Mouse (Mus musculus): ENCODE measurements around the gene Sox12. TPM values are rescaled to one million over a fixed set of nuclear protein-coding genes. Genes with fewer than 3 reads are reported as not detected.

Gene Sox12
- polyA plus RNA-seq, 1 experiment from 2014 or later: 21.9 TPM

- H3K27ac ChIP-seq (replicated peaks; ENCODE audit: low read depth, low read length): peak overlapping the region; percentile 100
- H3K36me3 ChIP-seq (ENCODE audit: control insufficient read depth, insufficient read depth, low read length): peaks cover 10% of the 10 kb centered on the region; the same call in 1 of the 2 replicates
- WGBS: under 1% methylated on average over 46 of the region's 46 CpGs
- no peaks in the 10 kb centered on the region for H3K9me3 ChIP-seq (ENCODE audit: control insufficient read depth, low read length)
- H3K4me3 ChIP-seq (replicated peaks; ENCODE audit: low read depth, low read length): peak overlapping the region; percentile 91
- H3K4me2 ChIP-seq (ENCODE audit: low read length): peak overlapping the region; percentile 69
- DNase-seq: peak; percentile 97
- peak overlapping the region; percentile 98 for H3K9ac ChIP-seq (replicated peaks; ENCODE audit: low read length)
- no peaks in the 10 kb centered on the region for H3K27me3 ChIP-seq (ENCODE audit: control insufficient read depth, insufficient read depth, low read length)
- H3K4me1 ChIP-seq (ENCODE audit: control insufficient read depth, insufficient read depth, low read length): peaks cover 39% of the 10 kb centered on the region
- peak; percentile 69 for ATAC-seq (ENCODE audit: low FRiP score, low TSS enrichment)
Observed at GRCm38 (mm10) chr2:152396110-152397003, 1.5 kb downstream of the Sox12 start.

- peak overlapping the region; percentile 91 for H3K4me3 ChIP-seq (replicated peaks; ENCODE audit: low read depth, low read length)
- H3K4me2 ChIP-seq (ENCODE audit: low read length): peak overlapping the region; percentile 69
- WGBS: 19% methylated on average over 13 of the region's 13 CpGs
- H3K9ac ChIP-seq (replicated peaks; ENCODE audit: low read length): peak overlapping the region; percentile 98
- ATAC-seq (ENCODE audit: low FRiP score, low TSS enrichment) (no peak), DNase-seq (no peak)
- peaks cover 10% of the 10 kb centered on the region; the same call in 1 of the 2 replicates for H3K36me3 ChIP-seq (ENCODE audit: control insufficient read depth, insufficient read depth, low read length)
- H3K27me3 ChIP-seq (ENCODE audit: control insufficient read depth, insufficient read depth, low read length): no peaks in the 10 kb centered on the region
- peaks cover 34% of the 10 kb centered on the region for H3K4me1 ChIP-seq (ENCODE audit: control insufficient read depth, insufficient read depth, low read length)
- no peaks in the 10 kb centered on the region for H3K9me3 ChIP-seq (ENCODE audit: control insufficient read depth, low read length)
- H3K27ac ChIP-seq (replicated peaks; ENCODE audit: low read depth, low read length): peak overlapping the region; percentile 100
Observed at GRCm38 (mm10) chr2:152395271-152395920, 2.5 kb downstream of the Sox12 start.

DNA sequence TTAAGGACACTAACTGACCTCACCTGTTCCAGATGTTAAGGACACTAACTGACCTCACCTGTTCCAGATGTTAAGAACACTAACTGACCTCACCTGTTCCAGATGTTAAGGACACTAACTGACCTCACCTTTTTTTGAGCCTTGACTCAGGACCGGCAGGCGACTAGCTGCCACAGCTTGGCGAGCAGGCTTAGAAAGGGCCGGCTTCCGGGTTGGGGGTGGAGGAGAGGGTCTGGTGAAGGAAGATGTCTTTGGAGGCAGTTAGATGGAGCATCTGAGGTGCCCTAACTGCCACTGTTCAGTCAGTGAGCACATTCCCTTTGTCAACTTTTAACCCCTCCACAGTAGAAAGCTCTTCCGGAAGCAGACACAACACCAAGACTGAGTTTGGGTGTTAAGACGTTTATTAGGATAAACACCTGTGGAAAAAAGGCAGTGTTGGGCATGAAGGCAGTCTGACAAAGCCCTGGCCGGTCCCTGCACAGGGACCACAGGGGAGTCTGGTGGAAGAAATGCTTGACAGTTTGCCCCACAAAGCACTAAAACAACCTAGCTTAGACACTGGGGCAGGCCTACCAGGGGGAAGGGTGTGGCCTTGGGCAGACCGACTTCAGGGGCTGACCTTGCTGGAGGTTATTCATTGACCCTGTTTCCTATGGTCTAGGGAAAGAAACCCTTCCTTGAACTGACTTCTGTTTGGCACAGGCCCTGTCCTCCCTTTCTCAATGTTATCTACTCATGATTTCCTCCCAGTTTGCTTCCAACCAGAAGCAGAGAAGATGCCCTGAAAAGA is 4.4 kb downstream of the Sox12 start:
- Histone ChIP-seq H3K27me3 (ENCODE audit: control insufficient read depth, insufficient read depth, low read length) (no peaks in the 10 kb centered on the region), H3K4me3 (replicated peaks; ENCODE audit: low read depth, low read length) (peak overlapping the region; percentile 91; the same call in 1 of the 2 replicates), H3K4me2 (ENCODE audit: low read length) (peak overlapping the region; percentile 69), H3K4me1 (ENCODE audit: control insufficient read depth, insufficient read depth, low read length) (peaks cover 24% of the 10 kb centered on the region), H3K9ac (replicated peaks; ENCODE audit: low read length) (peak overlapping the region; percentile 23; the same call in 1 of the 2 replicates), H3K27ac (replicated peaks; ENCODE audit: low read depth, low read length) (no peak overlapping the region; the same call in 1 of the 2 replicates), H3K36me3 (ENCODE audit: control insufficient read depth, insufficient read depth, low read length) (peaks cover 10% of the 10 kb centered on the region; the same call in 1 of the 2 replicates), H3K9me3 (ENCODE audit: control insufficient read depth, low read length) (no peaks in the 10 kb centered on the region)
- no peak for DNase-seq
- no peak for ATAC-seq (ENCODE audit: low FRiP score, low TSS enrichment)
- WGBS: 51% methylated on average over 9 of the region's 9 CpGs

DNA sequence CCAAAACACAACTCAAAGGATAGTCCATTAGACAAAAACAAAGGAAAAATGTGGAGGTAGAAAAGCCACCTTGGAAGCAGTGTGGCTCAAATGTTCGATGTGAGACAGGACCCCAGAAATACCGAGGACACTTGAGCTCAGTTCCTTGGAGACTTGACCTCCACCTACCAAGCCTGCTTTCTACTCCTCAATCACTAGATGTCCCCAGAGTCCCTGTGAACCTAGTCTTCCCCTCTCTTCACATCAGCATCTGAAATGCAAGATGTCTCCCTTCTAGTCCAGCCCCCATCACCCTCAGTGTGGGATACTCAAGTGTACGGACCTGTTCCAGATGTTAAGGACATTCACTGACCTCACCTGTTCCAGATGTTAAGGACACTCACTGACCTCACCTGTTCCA is 5.1 kb downstream of the Sox12 start:
- ATAC-seq (ENCODE audit: low FRiP score, low TSS enrichment) (no peak), DNase-seq (peak; percentile 83)
- peaks cover 10% of the 10 kb centered on the region; the same call in 1 of the 2 replicates for H3K36me3 ChIP-seq (ENCODE audit: control insufficient read depth, insufficient read depth, low read length)
- 0 out of 2 replicates have a peak overlapping the region, but pooled peaks have one; percentile 8 for H3K27ac ChIP-seq (replicated peaks; ENCODE audit: low read depth, low read length)
- no peak overlapping the region for H3K4me3 ChIP-seq (replicated peaks; ENCODE audit: low read depth, low read length)
- 11% methylated on average over 3 of the region's 3 CpGs for WGBS
- H3K9me3 ChIP-seq (ENCODE audit: control insufficient read depth, low read length): no peaks in the 10 kb centered on the region
- H3K9ac ChIP-seq (replicated peaks; ENCODE audit: low read length): no peak overlapping the region
- no peak overlapping the region; the same call in 1 of the 2 replicates for H3K4me2 ChIP-seq (ENCODE audit: low read length)
- peaks cover 24% of the 10 kb centered on the region for H3K4me1 ChIP-seq (ENCODE audit: control insufficient read depth, insufficient read depth, low read length)
- H3K27me3 ChIP-seq (ENCODE audit: control insufficient read depth, insufficient read depth, low read length): no peaks in the 10 kb centered on the region

DNA sequence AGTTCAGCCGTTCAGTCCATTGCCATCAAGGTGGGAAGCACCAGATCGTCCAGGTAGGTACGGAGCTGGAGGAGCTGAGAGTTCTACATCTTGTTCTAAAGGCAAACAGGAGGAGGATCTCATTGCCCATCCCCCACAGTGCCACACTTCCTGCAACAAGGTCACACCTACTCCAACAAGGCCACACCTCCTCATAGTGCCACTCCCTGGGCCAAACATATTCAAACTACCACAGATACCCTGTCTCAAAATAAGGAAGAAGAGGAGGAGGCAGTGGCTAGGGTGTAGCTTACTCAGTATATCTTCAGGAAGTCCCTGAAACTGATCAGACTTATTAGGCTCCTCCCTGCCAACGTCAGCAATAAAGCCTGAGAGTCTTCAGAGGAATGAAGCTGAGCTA is 13.7 kb downstream of the Sox12 start:
- WGBS: 89% methylated on average over 4 of the region's 4 CpGs
- Histone ChIP-seq H3K27ac (replicated peaks; ENCODE audit: low read depth, low read length) (no peak overlapping the region), H3K9me3 (ENCODE audit: control insufficient read depth, low read length) (no peaks in the 10 kb centered on the region), H3K9ac (replicated peaks; ENCODE audit: low read length) (no peak overlapping the region), H3K4me1 (ENCODE audit: control insufficient read depth, insufficient read depth, low read length) (no peaks in the 10 kb centered on the region), H3K4me2 (ENCODE audit: low read length) (no peak overlapping the region), H3K36me3 (ENCODE audit: control insufficient read depth, insufficient read depth, low read length) (no peaks in the 10 kb centered on the region), H3K27me3 (ENCODE audit: control insufficient read depth, insufficient read depth, low read length) (no peaks in the 10 kb centered on the region), H3K4me3 (replicated peaks; ENCODE audit: low read depth, low read length) (no peak overlapping the region)
- ATAC-seq (ENCODE audit: low FRiP score, low TSS enrichment) (no peak), DNase-seq (no peak)

DNA sequence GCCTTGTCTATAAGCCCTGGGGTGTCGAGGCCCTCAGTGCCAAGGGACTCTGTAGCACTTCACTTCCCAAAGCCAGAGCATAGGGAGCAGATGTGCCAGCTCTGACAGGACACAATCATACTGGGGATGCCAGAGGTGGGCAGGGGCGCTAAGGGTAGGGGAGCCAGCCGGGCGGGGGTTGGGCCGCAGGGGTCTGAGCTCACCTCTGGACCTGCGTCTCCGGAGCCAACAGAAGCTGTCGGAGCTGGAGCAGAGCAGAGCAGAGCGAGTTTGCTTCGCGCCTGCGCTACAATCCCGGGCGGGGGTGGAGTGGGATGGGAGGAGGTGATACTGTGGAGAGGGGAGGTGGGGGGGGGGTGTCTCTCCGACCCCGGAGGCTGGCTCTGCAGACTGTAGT is 21.5 kb downstream of the Sox12 start, which contains the start of gene Nrsn2:
Gene Nrsn2, minus strand, starts transcription at position 294 of the 397 bp plus-strand sequence.
- H3K36me3 ChIP-seq (ENCODE audit: control insufficient read depth, insufficient read depth, low read length): no peaks in the 10 kb centered on the region
- H3K9me3 ChIP-seq (ENCODE audit: control insufficient read depth, low read length): no peaks in the 10 kb centered on the region
- DNase-seq (peak; percentile 82), ATAC-seq (ENCODE audit: low FRiP score, low TSS enrichment) (peak; percentile 77)
- peak within 1 kb of the TSS; percentile 35 for H3K4me3 ChIP-seq (replicated peaks; ENCODE audit: low read depth, low read length)
- peak within 1 kb of the TSS; percentile 70 for H3K4me2 ChIP-seq (ENCODE audit: low read length)
- H3K27me3 ChIP-seq (ENCODE audit: control insufficient read depth, insufficient read depth, low read length): no peaks in the 10 kb centered on the region
- peaks cover 32% of the 10 kb centered on the region for H3K4me1 ChIP-seq (ENCODE audit: control insufficient read depth, insufficient read depth, low read length)
- WGBS: 2% methylated on average over 16 of the region's 16 CpGs
- peak within 1 kb of the TSS; percentile 95 for H3K27ac ChIP-seq (replicated peaks; ENCODE audit: low read depth, low read length)
- H3K9ac ChIP-seq (replicated peaks; ENCODE audit: low read length): peak within 1 kb of the TSS; percentile 54

GRCm38 (mm10) chr2:152375652-152376344 is 22.1 kb downstream of the Sox12 start:
- Histone ChIP-seq H3K9me3 (ENCODE audit: control insufficient read depth, low read length) (no peaks in the 10 kb centered on the region), H3K27me3 (ENCODE audit: control insufficient read depth, insufficient read depth, low read length) (no peaks in the 10 kb centered on the region), H3K27ac (replicated peaks; ENCODE audit: low read depth, low read length) (peak overlapping the region; percentile 95), H3K4me2 (ENCODE audit: low read length) (peak overlapping the region; percentile 70), H3K9ac (replicated peaks; ENCODE audit: low read length) (peak overlapping the region; percentile 54), H3K4me3 (replicated peaks; ENCODE audit: low read depth, low read length) (peak overlapping the region; percentile 35), H3K36me3 (ENCODE audit: control insufficient read depth, insufficient read depth, low read length) (no peaks in the 10 kb centered on the region), H3K4me1 (ENCODE audit: control insufficient read depth, insufficient read depth, low read length) (peaks cover 32% of the 10 kb centered on the region)
- WGBS: under 1% methylated on average over 21 of the region's 21 CpGs
- DNase-seq: peak; percentile 92
- ATAC-seq (ENCODE audit: low FRiP score, low TSS enrichment): peak; percentile 86

DNA sequence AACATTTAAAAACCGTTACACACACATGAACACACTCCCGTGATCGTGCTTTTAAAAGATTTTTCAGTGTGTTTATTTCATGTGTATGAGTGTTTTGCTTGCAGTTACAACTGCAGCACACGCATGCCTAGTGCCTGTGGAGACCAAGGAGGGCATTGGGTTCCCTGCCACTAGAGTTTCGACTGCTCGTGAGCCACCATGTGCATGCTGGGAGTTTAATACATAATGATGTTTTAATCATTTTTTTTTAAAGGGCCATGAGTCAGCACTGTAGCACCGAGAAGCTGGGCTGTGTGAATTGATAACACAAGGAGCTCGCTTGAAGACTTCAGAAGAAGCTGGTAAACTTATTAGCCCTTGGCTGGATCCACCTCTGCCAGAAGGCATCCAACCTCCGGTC is 24.3 kb downstream of the Sox12 start:
- Histone ChIP-seq H3K27ac (replicated peaks; ENCODE audit: low read depth, low read length) (no peak overlapping the region), H3K36me3 (ENCODE audit: control insufficient read depth, insufficient read depth, low read length) (no peaks in the 10 kb centered on the region), H3K9ac (replicated peaks; ENCODE audit: low read length) (no peak overlapping the region), H3K4me1 (ENCODE audit: control insufficient read depth, insufficient read depth, low read length) (peaks cover 32% of the 10 kb centered on the region), H3K9me3 (ENCODE audit: control insufficient read depth, low read length) (no peaks in the 10 kb centered on the region), H3K27me3 (ENCODE audit: control insufficient read depth, insufficient read depth, low read length) (no peaks in the 10 kb centered on the region), H3K4me2 (ENCODE audit: low read length) (no peak overlapping the region), H3K4me3 (replicated peaks; ENCODE audit: low read depth, low read length) (no peak overlapping the region)
- DNase-seq: no peak
- 82% methylated on average over 9 of the region's 9 CpGs for WGBS
- no peak for ATAC-seq (ENCODE audit: low FRiP score, low TSS enrichment)

All from midbrain, embryonic 14.5 days (tissue).